Mouse (Mus musculus) heart, postnatal 0 days (tissue): ENCODE data around the gene Cd200. TPM values are rescaled to one million over a fixed set of nuclear protein-coding genes. Genes with fewer than 3 reads are reported as not detected.

Source experiments
- ATAC-seq: fragments of 200-750 bp; cut with Nextera tagmentation; 2 replicates; pipeline ENCODE4 v1.8.0; 2017; ENCODE audit warnings: low read depth, moderate number of reproducible peaks, moderate library complexity; ENCODE audit not compliant: insufficient read depth
- DNase-seq: peaks from one replicate; pipeline ENCODE4 v3.0.0-alpha.2; 2016; ENCODE audit warnings: low spot score
- H3K27ac ChIP-seq: fragments of 300-500 bp; sonication (generic); 2 replicates; pipeline ENCODE4 v1.5.1; 2014; ENCODE audit warnings: low read depth, mild to moderate bottlenecking
- H3K27me3 ChIP-seq: fragments of 300-500 bp; sonication (generic); 2 replicates; pipeline ENCODE4 v1.6.1; 2014; ENCODE audit warnings: low read length, mixed read lengths; ENCODE audit not compliant: control insufficient read depth, insufficient read depth
- H3K36me3 ChIP-seq: fragments of 300-500 bp; sonication (generic); replicated peaks from 2 replicates; pipeline ENCODE4 v1.6.1; 2014; ENCODE audit warnings: low read length, mixed read lengths; ENCODE audit not compliant: control insufficient read depth, insufficient read depth
- H3K4me1 ChIP-seq: fragments of 300-500 bp; sonication (generic); 2 replicates; pipeline ENCODE4 v1.6.1; 2014; ENCODE audit warnings: antibody characterized with exemption; ENCODE audit not compliant: control insufficient read depth, insufficient read depth
- H3K4me2 ChIP-seq: fragments of 300-500 bp; sonication (generic); 2 replicates; pipeline ENCODE4 v1.6.1; 2014; ENCODE audit warnings: low read depth, mild to moderate bottlenecking, low read length, moderate library complexity
- H3K4me3 ChIP-seq: fragments of 300-500 bp; sonication (generic); 2 replicates; pipeline ENCODE4 v1.5.1; 2014; ENCODE audit warnings: low read depth, low read length
- H3K9ac ChIP-seq: fragments of 300-500 bp; sonication (generic); replicated peaks from 2 replicates; pipeline ENCODE4 v1.6.1; 2014; ENCODE audit warnings: low read depth, low read length, mixed read lengths
- H3K9me3 ChIP-seq: fragments of 300-500 bp; sonication (generic); replicated peaks from 2 replicates; pipeline ENCODE4 v1.6.1; 2016; ENCODE audit warnings: low read length; ENCODE audit not compliant: control insufficient read depth
- CTCF ChIP-seq: IDR thresholded peaks from 2 replicates; pipeline ENCODE4 v1.5.1; 2016; ENCODE audit warnings: antibody characterized with exemption, control low read depth, low read depth
- EP300 ChIP-seq: IDR thresholded peaks from 2 replicates; pipeline ENCODE4 v1.6.1; 2016; ENCODE audit warnings: antibody characterized with exemption, low read depth
- WGBS: fragments of 180-500 bp; shearing (Covaris S2); extraction: QIAGEN DNeasy Blood & Tissue Kit; methylation state at CpG from one replicate; pipeline ENCODE4 v1.1.7; 2014; 5-methylcytosine and 5-hydroxymethylcytosine counted together
- polyA plus RNA-seq: library from polyadenylated mRNA; unstranded; fragments of >200 nt; fragmentation: Nextera tagmentation; extraction: Ambion mirVana; gene quantifications from 2 replicates; pipeline ENCODE4 v1.2.1, GENCODE M21; 2015
- total RNA-seq: library from RNA; depleted of rRNA; stranded (reverse); fragments of >200 nt; gene quantifications from 2 replicates; pipeline ENCODE4 v1.2.3, GENCODE M21; 2014; ENCODE audit warnings: low replicate concordance; rRNA removed

Cd200 gene
- total and polyA plus RNA-seq, 2 experiments from 2014 or later: 31.0 to 67.7 TPM

DNA sequence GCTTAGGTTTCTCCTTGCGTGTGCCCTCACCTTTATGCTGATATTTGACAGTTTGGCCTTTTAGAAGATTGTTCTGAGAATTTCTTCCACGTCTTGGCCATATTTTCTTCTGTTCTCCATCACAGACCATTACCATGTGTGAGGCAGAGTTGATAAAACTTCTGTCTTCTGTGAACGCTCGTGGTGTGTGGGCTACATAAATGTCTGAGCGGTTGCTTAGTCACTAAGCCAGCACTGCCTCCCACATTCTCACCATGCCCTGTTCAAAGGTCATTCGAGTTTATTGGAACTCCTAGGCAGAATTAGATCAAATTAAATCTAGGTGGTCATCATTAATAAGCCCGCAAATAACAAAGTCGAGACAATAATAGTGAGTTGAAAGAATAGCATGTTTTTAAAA is 76.3 kb downstream of the Cd200 start:
- Histone ChIP-seq H3K27me3 (no peaks in the 10 kb centered on the region), H3K4me2 (no peak overlapping the region), H3K36me3 (no peaks in the 10 kb centered on the region), H3K4me3 (no peak overlapping the region), H3K27ac (no peak overlapping the region), H3K9ac (no peak overlapping the region), H3K4me1 (peaks cover 8% of the 10 kb centered on the region; the same call in 1 of the 2 replicates), H3K9me3 (no peaks in the 10 kb centered on the region)
- no peak for DNase-seq
- 74% methylated on average over 8 of the region's 8 CpGs for WGBS
- TF ChIP-seq CTCF (no peak), EP300 (no peak)
- ATAC-seq: no peak

Other genes starting within 250 kb of the Cd200 start
- not detected in 2 replicates for gene Btla, start 184.7 kb downstream of the Cd200 start, total RNA-seq
- gene Btla, start 184.7 kb downstream of the Cd200 start, polyA plus RNA-seq: 0.05 TPM in 1 of 2 replicates, not detected in the other
- gene Gm609, start 83.9 kb upstream of the Cd200 start, total RNA-seq: not detected in 2 replicates
- not detected in 2 replicates for gene Gm609, start 83.9 kb upstream of the Cd200 start, polyA plus RNA-seq
- not detected in 2 replicates for gene Gm17783, start 123.0 kb upstream of the Cd200 start, total RNA-seq
- gene Gm17783, start 123.0 kb upstream of the Cd200 start, polyA plus RNA-seq: not detected in 2 replicates
- not detected in 2 replicates for gene Slc9c1, start 126.3 kb upstream of the Cd200 start, total RNA-seq
- gene Slc9c1, start 126.3 kb upstream of the Cd200 start, polyA plus RNA-seq: not detected in 2 replicates
- gene Gcsam, start 201.3 kb upstream of the Cd200 start, total RNA-seq: 2.9 TPM in 1 of 2 replicates, not detected in the other
- gene Gcsam, start 201.3 kb upstream of the Cd200 start, polyA plus RNA-seq: 0.08 and 0.26 TPM in 2 replicates
- not detected in 2 replicates for gene BC016579, start 245.0 kb upstream of the Cd200 start, total RNA-seq
- not detected in 2 replicates for gene BC016579, start 245.0 kb upstream of the Cd200 start, polyA plus RNA-seq